Mouse (Mus musculus) cerebellum, adult 2 months (tissue): ENCODE measurements around the gene Dhx38.

Source experiments
- CTCF ChIP-seq: fragments of 200-500 bp; IDR thresholded peaks from 2 replicates; pipeline ENCODE4 v1.5.1; 2011; ENCODE audit warnings: low read depth, mild to moderate bottlenecking, control low read depth, low read length, moderate library complexity, borderline replicate concordance; ENCODE audit not compliant: insufficient read depth
- POLR2A ChIP-seq: fragments of 200-500 bp; IDR thresholded peaks from 2 replicates; pipeline ENCODE4 v1.6.1; 2011; ENCODE audit warnings: low read length, control low read depth, borderline replicate concordance; ENCODE audit not compliant: insufficient read depth

DNA sequence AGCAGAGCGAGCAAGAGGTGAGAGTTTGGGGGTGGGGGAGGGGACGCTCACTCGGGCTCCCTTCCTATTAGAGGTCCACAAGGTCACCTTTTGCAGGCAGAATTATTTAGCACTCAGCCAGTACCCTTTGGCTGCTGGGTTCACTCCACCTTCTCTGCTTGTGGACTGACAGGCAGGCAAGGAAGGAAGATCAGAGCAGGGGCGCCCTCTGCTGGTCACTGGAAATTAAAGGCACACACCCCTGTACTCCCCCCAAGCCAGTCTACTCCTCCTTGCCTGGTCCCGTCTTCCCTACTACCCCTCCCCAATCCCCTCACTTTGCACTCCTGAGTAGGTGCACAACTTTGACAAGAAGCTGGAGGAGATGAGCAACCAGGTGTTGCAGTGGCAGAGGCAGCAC lies 29.0 kb downstream of the Dhx38 start:
- TF ChIP-seq CTCF = peak; percentile 55
- TF ChIP-seq POLR2A = no peak
